Mouse (Mus musculus): Measurements from ENCODE around the gene Tcp11l2.

Tcp11l2 gene

DNA sequence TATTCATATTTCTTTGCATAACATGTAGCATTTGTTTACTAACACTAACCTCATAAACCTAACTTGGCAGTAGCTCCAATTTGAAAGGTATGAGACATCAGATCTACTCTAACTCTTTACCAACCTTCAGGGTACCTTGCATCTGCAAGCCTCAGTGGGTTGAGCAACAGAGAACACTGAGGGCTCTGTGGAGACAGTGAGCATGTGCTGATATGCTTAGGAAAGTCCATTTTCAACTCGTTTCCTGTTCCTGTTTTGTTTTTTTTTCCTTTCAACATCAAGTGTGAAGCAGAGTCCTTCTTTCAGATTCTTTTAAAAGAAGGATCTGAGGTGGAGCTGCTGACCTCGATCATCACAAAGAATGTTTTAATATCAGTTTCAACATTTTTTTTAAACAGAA, 20.3 kb upstream of the Tcp11l2 start:
- no peak for DNase-seq (ENCODE audit: extremely low spot score)

GRCm38 (mm10) chr10:84558511-84558910, 17.9 kb upstream of the Tcp11l2 start:
- no peak for DNase-seq (ENCODE audit: extremely low spot score)

GRCm38 (mm10) chr10:84559986-84560385, 16.4 kb upstream of the Tcp11l2 start:
- no peak for DNase-seq (ENCODE audit: extremely low spot score)

GRCm38 (mm10) chr10:84562121-84562520, 14.3 kb upstream of the Tcp11l2 start:
- peak; percentile 66 for DNase-seq (ENCODE audit: extremely low spot score)

GRCm38 (mm10) chr10:84562567-84563554, 13.6 kb upstream of the Tcp11l2 start:
- DNase-seq (ENCODE audit: extremely low spot score) = no peak

DNA sequence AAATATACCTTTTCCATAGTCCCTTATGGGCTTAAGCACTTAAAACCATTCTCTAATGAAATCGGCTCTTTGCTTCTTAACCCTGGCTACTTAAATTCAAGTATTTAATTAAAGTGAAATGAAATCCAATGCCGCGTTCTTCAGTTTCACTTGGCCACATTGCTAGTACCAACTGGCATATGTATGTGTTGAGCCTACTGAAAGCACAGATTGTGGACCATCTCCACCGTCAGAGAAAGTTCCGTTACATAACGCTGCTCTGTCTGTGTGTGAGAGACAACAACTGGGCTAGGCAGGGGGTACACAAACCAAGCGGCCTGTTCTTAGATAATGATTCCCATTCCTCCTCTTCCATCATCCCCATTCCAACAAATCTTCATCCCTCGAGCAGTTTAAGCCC, 12.0 kb upstream of the Tcp11l2 start:
- DNase-seq (ENCODE audit: extremely low spot score) = no peak

GRCm38 (mm10) chr10:84571052-84571639, 5.3 kb upstream of the Tcp11l2 start:
- no peak for DNase-seq (ENCODE audit: extremely low spot score)

DNA sequence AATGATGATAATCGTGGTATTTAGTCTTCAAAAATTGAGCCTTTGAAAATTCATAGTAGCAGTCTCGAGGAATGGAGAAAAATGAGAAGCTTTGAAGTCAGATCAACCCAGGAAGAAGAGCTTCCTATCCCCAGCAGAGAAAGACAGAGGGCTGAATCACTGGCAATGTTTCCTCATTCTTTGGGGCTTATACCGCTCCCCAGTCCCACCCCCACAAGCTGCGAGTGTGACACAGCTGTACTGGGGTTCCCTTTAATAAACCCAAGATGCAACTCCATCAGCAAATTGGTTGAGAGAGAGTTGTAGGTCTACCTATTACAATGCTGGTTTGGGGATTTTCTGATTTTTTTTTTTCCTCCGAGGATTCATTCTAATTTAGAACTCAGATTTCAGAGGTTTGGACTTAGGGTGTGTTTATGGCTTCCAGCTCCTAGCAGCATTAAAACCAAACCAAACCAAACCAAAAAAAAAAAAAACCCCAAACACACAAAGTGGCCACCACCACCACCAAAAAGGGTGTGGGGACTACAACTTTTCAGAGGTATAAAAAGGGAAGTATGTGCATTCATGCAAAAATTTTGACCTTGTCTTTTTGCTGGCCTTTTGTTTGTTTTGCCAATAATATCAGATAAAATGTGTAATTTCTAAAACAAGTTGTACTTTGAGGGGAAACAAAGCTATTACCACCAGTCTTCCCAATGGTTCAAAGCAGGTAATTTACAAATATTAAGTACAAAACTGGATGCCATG, 2.6 kb upstream of the Tcp11l2 start:
- no peak for DNase-seq (ENCODE audit: extremely low spot score)

GRCm38 (mm10) chr10:84576029-84576394, 414 bp upstream of the Tcp11l2 start:
- DNase-seq (ENCODE audit: extremely low spot score) = no peak

DNA sequence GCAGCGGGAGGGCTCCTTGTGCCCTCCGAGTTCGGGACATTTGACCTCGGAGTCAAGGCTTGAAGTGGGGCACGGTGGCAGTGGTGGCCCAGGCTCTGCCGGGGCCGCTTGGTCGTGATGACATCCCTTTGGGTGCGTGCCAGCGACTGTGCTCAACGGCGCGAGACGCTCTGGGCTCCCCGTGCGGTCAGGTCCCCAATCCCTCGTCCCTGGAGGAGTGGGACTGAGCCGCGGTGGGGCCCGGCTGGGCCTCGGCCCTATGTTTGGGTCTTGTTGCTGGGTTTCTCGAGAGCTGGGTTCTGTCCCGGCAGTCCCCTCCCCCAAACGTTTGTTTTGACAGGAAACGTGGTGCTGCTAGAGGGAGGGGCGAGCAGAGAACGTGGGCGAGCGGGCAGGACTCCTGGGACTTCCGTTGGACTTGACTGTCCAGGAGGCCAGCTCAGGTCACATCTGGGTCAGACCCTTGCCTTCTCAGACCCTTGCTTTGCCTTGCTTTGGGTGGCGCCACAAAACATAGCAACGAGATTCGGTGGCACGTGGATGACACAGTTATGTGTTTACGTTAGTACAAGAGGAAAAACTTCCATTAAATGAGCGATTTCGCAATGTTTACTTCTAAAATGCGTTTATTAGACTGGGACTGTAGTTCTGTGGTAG, 773 bp downstream of the Tcp11l2 start:
- DNase-seq (ENCODE audit: extremely low spot score) = peak; percentile 70

- DNase-seq (ENCODE audit: extremely low spot score) = no peak
These were observed 2.3 kb downstream of the Tcp11l2 start for GRCm38 (mm10) chr10:84578738-84579137.

- no peak for DNase-seq (ENCODE audit: extremely low spot score)
These were observed 3.1 kb downstream of the Tcp11l2 start for GRCm38 (mm10) chr10:84579527-84579926.

- DNase-seq (ENCODE audit: extremely low spot score) = no peak
These were observed 4.8 kb downstream of the Tcp11l2 start for GRCm38 (mm10) chr10:84581191-84581590.

GRCm38 (mm10) chr10:84582236-84582635, 5.8 kb downstream of the Tcp11l2 start:
- no peak for DNase-seq (ENCODE audit: extremely low spot score)

DNA sequence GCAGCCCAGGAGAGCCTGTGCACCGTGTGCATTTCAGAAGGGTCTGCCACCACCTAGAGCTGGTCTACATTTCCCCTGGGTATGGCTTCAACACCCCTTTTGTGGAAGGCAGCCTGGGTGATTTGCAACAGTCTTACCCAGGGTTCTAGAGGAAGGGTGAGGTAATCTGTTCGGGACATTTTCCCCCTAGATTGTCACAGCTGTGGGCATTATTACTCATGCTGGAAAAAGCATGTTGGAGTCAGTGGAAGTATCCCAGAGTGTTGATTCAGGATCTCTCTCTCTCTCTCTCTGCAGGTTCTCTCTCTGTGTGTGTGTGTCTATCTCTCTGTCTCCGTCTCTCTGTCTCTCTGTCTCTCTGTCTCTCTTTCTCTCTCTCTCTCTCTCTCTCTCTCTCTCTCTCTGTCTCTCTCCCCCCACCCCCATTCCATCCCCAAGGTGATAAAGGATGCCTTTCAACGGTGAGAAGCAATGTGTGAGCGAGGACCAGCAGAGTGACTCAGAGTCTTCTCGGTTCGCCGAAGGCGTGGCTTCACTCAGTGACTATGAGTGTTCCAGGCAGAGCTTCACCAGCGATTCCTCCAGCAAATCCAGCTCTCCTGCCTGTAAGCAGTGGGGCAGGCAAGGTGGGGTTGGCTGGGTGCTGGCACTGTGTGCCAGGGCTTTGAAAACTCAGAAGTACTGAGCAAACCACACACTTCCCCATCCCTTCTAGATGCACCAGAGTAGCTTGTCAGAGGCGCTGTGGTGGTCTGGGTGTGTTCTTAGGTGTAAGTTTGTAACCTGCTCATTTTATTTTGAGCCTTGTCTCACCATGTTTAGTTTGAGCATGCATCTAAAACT, 8.2 kb downstream of the Tcp11l2 start:
- DNase-seq (ENCODE audit: extremely low spot score) = no peak

DNA sequence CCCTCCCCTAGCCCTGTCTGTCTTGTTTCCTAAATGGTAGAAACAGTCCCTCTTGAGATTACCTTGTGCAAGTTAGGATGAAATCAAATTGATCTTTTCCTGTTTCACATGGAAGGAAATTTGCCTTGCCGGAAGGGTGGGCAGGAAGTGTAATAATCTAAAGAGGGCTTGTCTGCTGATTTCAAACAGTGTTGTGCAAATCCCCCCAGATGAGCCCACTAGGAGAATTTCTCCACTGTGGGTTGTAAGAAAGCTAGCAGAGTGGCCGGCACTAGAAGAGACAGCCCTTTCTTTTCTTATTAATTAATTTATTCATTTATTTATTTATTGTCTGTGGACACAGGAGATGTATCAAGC, 8.8 kb downstream of the Tcp11l2 start:
- no peak for DNase-seq (ENCODE audit: extremely low spot score)

DNA sequence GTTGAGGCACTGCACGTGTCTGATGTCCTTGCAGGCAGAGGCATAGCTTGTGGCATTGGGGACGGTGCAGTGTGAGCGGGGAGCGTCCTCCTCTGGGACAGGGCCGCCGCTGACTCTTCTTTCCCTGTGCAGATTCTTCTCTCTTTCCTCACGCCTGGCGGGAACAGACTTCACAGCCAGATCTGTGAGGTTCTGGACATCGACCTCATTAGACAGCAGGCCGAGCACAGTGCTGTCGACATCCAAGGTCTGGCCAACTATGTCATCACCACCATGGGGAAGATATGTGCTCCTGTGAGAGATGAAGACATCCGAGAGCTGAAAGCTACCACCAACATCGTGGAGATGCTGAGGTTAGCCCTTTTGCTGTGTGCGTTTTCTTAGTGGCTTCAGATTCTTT, 14.5 kb downstream of the Tcp11l2 start:
- no peak for DNase-seq (ENCODE audit: extremely low spot score)

- no peak for DNase-seq (ENCODE audit: extremely low spot score)
These were observed 15.3 kb downstream of the Tcp11l2 start for GRCm38 (mm10) chr10:84591640-84592148.

- no peak for DNase-seq (ENCODE audit: extremely low spot score)
These were observed 16.3 kb downstream of the Tcp11l2 start for GRCm38 (mm10) chr10:84592745-84593144.

DNA sequence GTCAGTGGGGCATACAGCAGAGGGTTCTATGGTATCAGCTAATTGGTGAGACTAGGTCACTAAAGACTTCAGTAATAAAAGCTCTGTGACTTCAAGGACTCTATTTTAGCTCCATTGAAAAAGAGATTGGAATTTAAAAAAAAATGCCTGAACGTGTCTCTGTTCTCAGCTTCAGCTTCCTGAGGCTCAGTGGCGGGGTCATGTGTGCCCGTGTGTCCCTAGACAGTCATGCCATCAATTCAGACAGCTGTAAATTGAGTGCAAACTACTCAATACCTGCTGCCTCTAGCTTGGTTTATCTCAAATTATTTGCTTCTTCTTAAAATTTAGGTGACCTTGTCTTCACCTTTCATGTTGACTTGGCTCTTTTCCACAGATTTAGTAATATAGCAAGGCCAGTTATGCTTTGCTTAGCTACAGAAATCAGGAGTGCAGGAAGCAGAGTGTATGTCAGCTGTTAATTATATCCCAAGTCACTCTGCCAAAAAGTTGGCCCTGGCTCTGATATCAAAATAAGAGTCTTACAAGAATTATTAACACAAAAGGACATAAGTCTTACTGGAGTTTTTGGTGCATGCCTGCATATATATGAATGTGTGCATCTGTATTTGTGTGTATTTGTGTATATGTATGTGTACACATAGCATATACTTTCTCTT, 20.8 kb downstream of the Tcp11l2 start:
- DNase-seq (ENCODE audit: extremely low spot score) = no peak

Data from embryo, embryonic 9.5 days (tissue).